Mouse (Mus musculus) CD8-positive naive resting alpha-beta T cell, adult 2 months (primary cell): ENCODE results near the gene Atrnl1.
"Not testable (repeated sequence)": the region's sequence is repeated elsewhere in the genome, so short reads cannot be mapped to it uniquely, and the experiment has no call there.

ENCODE experiments used
- DNase-seq, 2 experiments: peaks; one replicate each; pipeline ENCODE4 v3.0.0; 2022; ENCODE audit warnings: low read depth in 2 of 2, low spot score in 2 of 2

The Atrnl1 gene

GRCm38 (mm10) chr19:58018698-58019097, 407.9 kb downstream of the Atrnl1 start:
- DNase-seq, result no peak

GRCm38 (mm10) chr19:58021514-58022284, 410.9 kb downstream of the Atrnl1 start:
- no peak for DNase-seq

GRCm38 (mm10) chr19:58023216-58023825, 412.5 kb downstream of the Atrnl1 start:
- DNase-seq, result no peak

GRCm38 (mm10) chr19:58025053-58025452, 414.2 kb downstream of the Atrnl1 start:
- no peak for DNase-seq

GRCm38 (mm10) chr19:58029661-58030060, 418.8 kb downstream of the Atrnl1 start:
- no peak for DNase-seq

- DNase-seq, result no peak
These were observed 422.4 kb downstream of the Atrnl1 start for GRCm38 (mm10) chr19:58033241-58033640.

- DNase-seq, result no peak
These were observed 425.3 kb downstream of the Atrnl1 start for GRCm38 (mm10) chr19:58036166-58036565.

GRCm38 (mm10) chr19:58043120-58043519, 432.3 kb downstream of the Atrnl1 start:
- no peak for DNase-seq

GRCm38 (mm10) chr19:58043550-58043949, 432.7 kb downstream of the Atrnl1 start:
- DNase-seq, result no peak

GRCm38 (mm10) chr19:58044816-58045215, 434.0 kb downstream of the Atrnl1 start:
- DNase-seq, result no peak

GRCm38 (mm10) chr19:58046656-58047055, 435.8 kb downstream of the Atrnl1 start:
- DNase-seq, result no peak

- DNase-seq, result not testable (repeated sequence)
These were observed 439.6 kb downstream of the Atrnl1 start for GRCm38 (mm10) chr19:58050410-58050809.

- no peak for DNase-seq
These were observed 440.2 kb downstream of the Atrnl1 start for GRCm38 (mm10) chr19:58050986-58051385.

- no peak for DNase-seq
These were observed 441.1 kb downstream of the Atrnl1 start for GRCm38 (mm10) chr19:58051905-58052304.

GRCm38 (mm10) chr19:58052444-58053135, 441.8 kb downstream of the Atrnl1 start:
- DNase-seq, result no peak

- DNase-seq, result no peak
These were observed 448.9 kb downstream of the Atrnl1 start for GRCm38 (mm10) chr19:58059719-58060118.

GRCm38 (mm10) chr19:58060199-58060853, 449.5 kb downstream of the Atrnl1 start:
- DNase-seq, result no peak

- DNase-seq, result no peak
These were observed 450.1 kb downstream of the Atrnl1 start for GRCm38 (mm10) chr19:58060854-58061358.

- DNase-seq, result no peak
These were observed 451.1 kb downstream of the Atrnl1 start for GRCm38 (mm10) chr19:58061933-58062332.

- DNase-seq, result no peak
These were observed 452.7 kb downstream of the Atrnl1 start for GRCm38 (mm10) chr19:58063541-58063940.
